Mouse (Mus musculus): ENCODE data around the gene Mtif2. TPM values are rescaled to one million over a fixed set of nuclear protein-coding genes. Genes with fewer than 3 reads are reported as not detected.

Gene Mtif2
- polyA plus RNA-seq, 1 experiment from 2014 or later: 23.6 TPM

DNA sequence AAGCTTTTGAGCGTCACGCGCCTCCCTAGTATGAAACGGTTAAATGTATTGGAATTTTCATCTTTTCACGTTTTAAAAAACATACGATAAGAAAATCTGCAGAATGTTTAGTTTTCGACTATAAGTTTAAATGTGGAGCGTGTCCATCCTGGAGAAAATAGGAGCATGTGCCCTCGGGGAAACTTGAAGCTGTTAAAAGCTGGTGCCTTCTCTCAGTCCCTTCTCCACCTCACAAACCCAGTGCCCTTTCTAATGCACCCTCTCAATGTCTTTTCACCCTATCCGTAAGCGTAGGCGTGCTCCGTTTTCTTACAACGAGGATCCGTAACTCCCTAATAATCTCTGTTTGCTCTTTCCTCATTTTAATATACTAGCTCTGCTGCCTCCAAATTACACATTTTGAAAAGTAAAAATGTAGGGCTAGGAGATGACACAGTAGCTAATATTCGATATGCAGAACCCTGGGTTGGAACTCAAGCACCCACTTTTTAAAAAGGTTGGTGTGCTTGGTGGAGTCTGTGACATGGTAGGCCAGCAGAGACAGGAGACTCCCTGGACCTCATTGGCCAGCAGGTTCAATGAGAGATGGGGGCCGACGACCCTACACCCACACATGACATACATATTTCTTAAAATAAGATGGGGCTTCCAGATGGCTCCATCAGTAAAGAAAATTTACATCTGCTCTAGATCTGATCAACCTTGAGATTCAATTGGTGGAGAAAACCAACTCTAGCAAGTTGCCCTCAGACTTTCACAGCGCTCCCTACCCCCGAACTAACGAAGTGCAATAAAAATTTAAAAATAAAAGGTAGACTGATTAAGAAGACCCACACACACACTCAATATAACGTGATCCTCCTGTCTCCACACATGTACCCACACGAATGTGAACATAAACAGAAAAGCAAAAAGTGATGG lies 22.6 kb downstream of the Mtif2 start:
- peak overlapping the region; percentile 66 for H3K4me2 ChIP-seq (ENCODE audit: low read depth, low read length)
- peak overlapping the region; percentile 90 for H3K9ac ChIP-seq (ENCODE audit: low read depth, low read length)
- peaks cover 30% of the 10 kb centered on the region for H3K36me3 ChIP-seq (ENCODE audit: control insufficient read depth, insufficient read depth, low read length)
- no peaks in the 10 kb centered on the region for H3K27me3 ChIP-seq (replicated peaks; ENCODE audit: control insufficient read depth, insufficient read depth, low read length)
- peak overlapping the region; percentile 75 for H3K4me3 ChIP-seq (ENCODE audit: low read depth, low read length)
- peaks cover 9% of the 10 kb centered on the region for H3K4me1 ChIP-seq (ENCODE audit: control insufficient read depth, insufficient read depth, low read length)
- H3K27ac ChIP-seq (replicated peaks; ENCODE audit: low read depth, low read length): peak overlapping the region; percentile 84; the same call in 1 of the 2 replicates
- no peaks in the 10 kb centered on the region for H3K9me3 ChIP-seq (ENCODE audit: control insufficient read depth, low read length)
- 24% methylated on average over 23 of the region's 23 CpGs for WGBS
- ATAC-seq (ENCODE audit: low read depth): no peak
- no peak for DNase-seq (ENCODE audit: low spot score)

DNA sequence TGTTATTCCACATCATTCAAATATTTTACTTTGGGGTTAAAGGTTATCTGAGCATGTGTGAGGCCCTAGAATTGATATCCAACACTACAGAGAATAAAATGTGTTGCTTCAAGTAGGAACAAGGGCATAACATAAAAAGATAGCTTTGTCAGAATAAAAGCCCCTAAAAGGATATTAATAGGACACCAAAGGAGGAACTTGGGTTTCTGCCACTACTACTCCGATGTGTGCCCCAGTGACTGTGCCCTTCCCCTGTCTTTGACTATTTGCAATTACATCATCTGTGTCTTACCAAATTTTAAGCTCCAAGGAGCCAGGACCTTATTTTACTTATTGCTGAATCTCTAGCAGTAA lies 23.2 kb downstream of the Mtif2 start:
- WGBS: 82% methylated on average over 1 of the region's 1 CpGs
- no peak overlapping the region for H3K4me2 ChIP-seq (ENCODE audit: low read depth, low read length)
- no peaks in the 10 kb centered on the region for H3K9me3 ChIP-seq (ENCODE audit: control insufficient read depth, low read length)
- H3K4me3 ChIP-seq (ENCODE audit: low read depth, low read length): no peak overlapping the region
- peaks cover 24% of the 10 kb centered on the region for H3K36me3 ChIP-seq (ENCODE audit: control insufficient read depth, insufficient read depth, low read length)
- ATAC-seq (ENCODE audit: low read depth) (no peak), DNase-seq (ENCODE audit: low spot score) (no peak)
- no peaks in the 10 kb centered on the region for H3K27me3 ChIP-seq (replicated peaks; ENCODE audit: control insufficient read depth, insufficient read depth, low read length)
- H3K9ac ChIP-seq (ENCODE audit: low read depth, low read length): no peak overlapping the region
- H3K4me1 ChIP-seq (ENCODE audit: control insufficient read depth, insufficient read depth, low read length): peaks cover 9% of the 10 kb centered on the region
- H3K27ac ChIP-seq (replicated peaks; ENCODE audit: low read depth, low read length): no peak overlapping the region

DNA sequence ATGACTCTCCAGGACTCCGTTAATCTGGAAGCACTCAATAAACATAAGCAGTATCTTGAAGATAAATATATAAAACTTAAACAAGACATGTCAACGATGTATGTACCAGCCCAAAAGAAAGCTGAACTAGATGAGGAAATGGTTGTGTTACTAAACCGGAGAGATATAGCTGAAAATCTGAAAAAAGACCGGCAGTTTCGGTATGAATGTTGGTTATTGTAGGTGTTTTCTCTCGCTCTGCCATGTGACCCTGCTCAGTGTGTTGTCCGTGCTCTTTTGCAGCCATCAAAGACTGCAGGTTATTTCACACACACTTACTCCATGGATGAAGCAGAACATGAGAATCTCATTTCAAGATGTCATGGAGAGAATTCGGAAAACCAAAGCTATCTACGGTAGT lies 34.2 kb downstream of the Mtif2 start:
- no peak overlapping the region for H3K4me3 ChIP-seq (ENCODE audit: low read depth, low read length)
- ATAC-seq (ENCODE audit: low read depth) (no peak), DNase-seq (ENCODE audit: low spot score) (no peak)
- no peak overlapping the region for H3K4me2 ChIP-seq (ENCODE audit: low read depth, low read length)
- H3K27me3 ChIP-seq (replicated peaks; ENCODE audit: control insufficient read depth, insufficient read depth, low read length): no peaks in the 10 kb centered on the region
- no peak overlapping the region for H3K27ac ChIP-seq (replicated peaks; ENCODE audit: low read depth, low read length)
- no peaks in the 10 kb centered on the region for H3K36me3 ChIP-seq (ENCODE audit: control insufficient read depth, insufficient read depth, low read length)
- 87% methylated on average over 9 of the region's 9 CpGs for WGBS
- H3K9me3 ChIP-seq (ENCODE audit: control insufficient read depth, low read length): no peaks in the 10 kb centered on the region
- no peaks in the 10 kb centered on the region for H3K4me1 ChIP-seq (ENCODE audit: control insufficient read depth, insufficient read depth, low read length)
- no peak overlapping the region for H3K9ac ChIP-seq (ENCODE audit: low read depth, low read length)

DNA sequence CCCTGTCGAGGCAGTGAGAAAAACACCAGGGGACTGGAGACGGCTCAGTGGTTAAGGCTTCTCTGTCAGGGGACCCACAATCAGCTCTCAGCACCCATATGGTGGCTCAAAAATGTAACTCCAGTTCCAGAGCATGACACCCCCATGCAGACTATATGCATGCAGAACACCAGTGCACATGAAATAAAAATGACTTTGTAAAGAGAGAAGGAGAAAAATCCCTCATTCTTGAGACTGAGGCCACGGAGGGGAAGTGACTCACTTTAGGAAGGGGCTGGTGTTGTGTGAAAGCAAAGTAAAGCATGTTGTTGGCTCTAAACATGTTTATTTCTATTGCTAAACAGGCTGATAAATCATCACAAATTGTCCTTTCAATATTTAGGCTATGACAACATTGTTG lies 34.8 kb downstream of the Mtif2 start:
- no peaks in the 10 kb centered on the region for H3K27me3 ChIP-seq (replicated peaks; ENCODE audit: control insufficient read depth, insufficient read depth, low read length)
- no peak overlapping the region for H3K27ac ChIP-seq (replicated peaks; ENCODE audit: low read depth, low read length)
- 89% methylated on average over 3 of the region's 3 CpGs for WGBS
- H3K4me2 ChIP-seq (ENCODE audit: low read depth, low read length): no peak overlapping the region
- ATAC-seq (ENCODE audit: low read depth) (no peak), DNase-seq (ENCODE audit: low spot score) (no peak)
- no peaks in the 10 kb centered on the region for H3K9me3 ChIP-seq (ENCODE audit: control insufficient read depth, low read length)
- no peaks in the 10 kb centered on the region for H3K4me1 ChIP-seq (ENCODE audit: control insufficient read depth, insufficient read depth, low read length)
- H3K36me3 ChIP-seq (ENCODE audit: control insufficient read depth, insufficient read depth, low read length): no peaks in the 10 kb centered on the region
- no peak overlapping the region for H3K9ac ChIP-seq (ENCODE audit: low read depth, low read length)
- no peak overlapping the region for H3K4me3 ChIP-seq (ENCODE audit: low read depth, low read length)

DNA sequence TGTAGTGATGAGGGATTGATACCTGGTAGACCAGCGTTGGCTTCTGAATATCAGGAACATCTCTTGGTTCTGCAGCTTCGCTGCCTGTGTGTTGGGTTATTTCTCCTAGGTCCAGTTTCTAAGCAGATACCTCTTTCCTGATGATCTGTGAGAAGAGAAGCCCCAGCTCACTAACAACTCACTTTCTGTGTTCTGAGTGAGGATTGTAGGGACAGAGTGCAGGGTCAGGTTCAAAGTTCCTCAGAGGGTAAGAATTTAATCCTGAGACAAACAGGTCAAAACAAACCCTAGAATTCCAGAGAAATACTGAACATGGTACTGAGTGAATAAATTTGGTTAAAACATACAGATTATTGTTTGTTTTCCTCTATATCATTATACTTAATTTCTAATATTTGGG lies 37.2 kb downstream of the Mtif2 start:
- no peak overlapping the region for H3K4me2 ChIP-seq (ENCODE audit: low read depth, low read length)
- no peaks in the 10 kb centered on the region for H3K36me3 ChIP-seq (ENCODE audit: control insufficient read depth, insufficient read depth, low read length)
- H3K9ac ChIP-seq (ENCODE audit: low read depth, low read length): no peak overlapping the region
- H3K4me3 ChIP-seq (ENCODE audit: low read depth, low read length): no peak overlapping the region
- H3K9me3 ChIP-seq (ENCODE audit: control insufficient read depth, low read length): no peaks in the 10 kb centered on the region
- H3K27me3 ChIP-seq (replicated peaks; ENCODE audit: control insufficient read depth, insufficient read depth, low read length): no peaks in the 10 kb centered on the region
- no peaks in the 10 kb centered on the region for H3K4me1 ChIP-seq (ENCODE audit: control insufficient read depth, insufficient read depth, low read length)
- ATAC-seq (ENCODE audit: low read depth): no peak
- no peak overlapping the region for H3K27ac ChIP-seq (replicated peaks; ENCODE audit: low read depth, low read length)
- no peak for DNase-seq (ENCODE audit: low spot score)
- 84% methylated on average over 2 of the region's 2 CpGs for WGBS

DNA sequence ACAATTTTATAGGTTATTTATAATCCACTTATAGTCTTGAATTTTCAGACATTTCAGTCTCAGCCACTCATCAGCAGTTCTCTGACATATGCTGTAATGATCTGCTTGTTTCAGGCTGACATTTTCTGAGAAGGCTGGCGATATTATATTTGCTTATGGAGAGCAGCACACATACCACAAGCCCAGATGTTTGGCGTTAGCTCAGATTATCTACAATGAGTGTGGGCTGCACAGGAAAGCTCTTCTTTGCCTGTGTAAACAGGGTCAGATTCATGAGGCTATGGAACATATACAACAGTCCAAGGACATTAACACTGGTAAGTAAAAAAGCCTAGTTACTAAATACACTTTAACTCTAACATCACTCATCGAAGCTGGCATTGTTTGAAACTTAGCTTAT lies 45.3 kb downstream of the Mtif2 start:
- Histone ChIP-seq H3K9me3 (ENCODE audit: control insufficient read depth, low read length) (no peaks in the 10 kb centered on the region), H3K27ac (replicated peaks; ENCODE audit: low read depth, low read length) (no peak overlapping the region), H3K9ac (ENCODE audit: low read depth, low read length) (no peak overlapping the region), H3K4me2 (ENCODE audit: low read depth, low read length) (no peak overlapping the region), H3K27me3 (replicated peaks; ENCODE audit: control insufficient read depth, insufficient read depth, low read length) (no peaks in the 10 kb centered on the region), H3K4me3 (ENCODE audit: low read depth, low read length) (no peak overlapping the region), H3K36me3 (ENCODE audit: control insufficient read depth, insufficient read depth, low read length) (no peaks in the 10 kb centered on the region), H3K4me1 (ENCODE audit: control insufficient read depth, insufficient read depth, low read length) (no peaks in the 10 kb centered on the region)
- peak; percentile 49 for DNase-seq (ENCODE audit: low spot score)
- no peak for ATAC-seq (ENCODE audit: low read depth)
- 42% methylated on average over 3 of the region's 3 CpGs for WGBS

DNA sequence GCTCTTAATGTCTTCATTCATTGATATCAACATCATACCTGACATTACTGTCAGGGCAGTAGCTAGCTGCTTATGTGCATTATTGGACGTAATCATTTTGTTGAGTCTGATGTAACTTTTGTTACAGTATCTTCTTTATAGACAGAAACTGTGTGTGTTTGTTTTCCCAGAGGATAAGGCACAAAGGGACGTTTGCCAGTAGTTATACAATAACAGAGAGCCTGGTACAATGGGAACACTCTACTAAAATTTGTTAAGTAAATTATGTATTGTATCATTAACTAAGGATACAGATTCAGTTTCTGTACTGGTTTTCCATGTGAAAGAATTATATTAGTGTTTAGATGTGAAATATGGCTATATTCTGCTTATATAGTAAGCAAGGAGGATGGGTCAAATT lies 46.4 kb downstream of the Mtif2 start:
- Histone ChIP-seq H3K4me2 (ENCODE audit: low read depth, low read length) (no peak overlapping the region), H3K9me3 (ENCODE audit: control insufficient read depth, low read length) (no peaks in the 10 kb centered on the region), H3K4me1 (ENCODE audit: control insufficient read depth, insufficient read depth, low read length) (no peaks in the 10 kb centered on the region), H3K27ac (replicated peaks; ENCODE audit: low read depth, low read length) (no peak overlapping the region), H3K36me3 (ENCODE audit: control insufficient read depth, insufficient read depth, low read length) (no peaks in the 10 kb centered on the region), H3K4me3 (ENCODE audit: low read depth, low read length) (no peak overlapping the region), H3K27me3 (replicated peaks; ENCODE audit: control insufficient read depth, insufficient read depth, low read length) (no peaks in the 10 kb centered on the region), H3K9ac (ENCODE audit: low read depth, low read length) (no peak overlapping the region)
- no peak for DNase-seq (ENCODE audit: low spot score)
- no peak for ATAC-seq (ENCODE audit: low read depth)
- WGBS: 77% methylated on average over 2 of the region's 2 CpGs

DNA sequence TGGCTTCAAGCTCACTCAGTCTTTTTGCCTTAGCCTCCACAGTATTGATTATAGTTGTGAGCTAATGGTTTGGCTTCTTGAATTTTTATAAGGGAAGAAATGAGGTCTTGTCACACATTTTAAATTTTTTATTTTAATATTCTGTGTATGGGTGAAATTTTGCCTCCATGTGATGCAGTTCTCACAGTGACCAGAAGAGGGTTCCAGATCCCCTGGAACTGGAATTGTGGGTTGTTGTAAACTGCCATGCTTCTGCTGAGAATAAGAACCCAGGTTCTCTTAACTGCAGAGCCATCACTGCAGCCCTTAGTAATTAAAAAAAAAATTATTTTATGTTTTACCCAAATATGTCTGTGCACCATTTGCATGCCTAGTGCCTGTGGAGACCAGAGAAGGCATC lies 53.4 kb downstream of the Mtif2 start:
- H3K9ac ChIP-seq (ENCODE audit: low read depth, low read length): no peak overlapping the region
- no peak for ATAC-seq (ENCODE audit: low read depth)
- H3K4me2 ChIP-seq (ENCODE audit: low read depth, low read length): no peak overlapping the region
- H3K9me3 ChIP-seq (ENCODE audit: control insufficient read depth, low read length): peaks cover 5% of the 10 kb centered on the region; the same call in 1 of the 2 replicates
- no peak overlapping the region for H3K27ac ChIP-seq (replicated peaks; ENCODE audit: low read depth, low read length)
- no peaks in the 10 kb centered on the region for H3K36me3 ChIP-seq (ENCODE audit: control insufficient read depth, insufficient read depth, low read length)
- no peak for DNase-seq (ENCODE audit: low spot score)
- no peaks in the 10 kb centered on the region for H3K27me3 ChIP-seq (replicated peaks; ENCODE audit: control insufficient read depth, insufficient read depth, low read length)
- H3K4me1 ChIP-seq (ENCODE audit: control insufficient read depth, insufficient read depth, low read length): no peaks in the 10 kb centered on the region
- no peak overlapping the region for H3K4me3 ChIP-seq (ENCODE audit: low read depth, low read length)

All from embryonic facial prominence, embryonic 14.5 days (tissue).